In the genomic region with DNA sequence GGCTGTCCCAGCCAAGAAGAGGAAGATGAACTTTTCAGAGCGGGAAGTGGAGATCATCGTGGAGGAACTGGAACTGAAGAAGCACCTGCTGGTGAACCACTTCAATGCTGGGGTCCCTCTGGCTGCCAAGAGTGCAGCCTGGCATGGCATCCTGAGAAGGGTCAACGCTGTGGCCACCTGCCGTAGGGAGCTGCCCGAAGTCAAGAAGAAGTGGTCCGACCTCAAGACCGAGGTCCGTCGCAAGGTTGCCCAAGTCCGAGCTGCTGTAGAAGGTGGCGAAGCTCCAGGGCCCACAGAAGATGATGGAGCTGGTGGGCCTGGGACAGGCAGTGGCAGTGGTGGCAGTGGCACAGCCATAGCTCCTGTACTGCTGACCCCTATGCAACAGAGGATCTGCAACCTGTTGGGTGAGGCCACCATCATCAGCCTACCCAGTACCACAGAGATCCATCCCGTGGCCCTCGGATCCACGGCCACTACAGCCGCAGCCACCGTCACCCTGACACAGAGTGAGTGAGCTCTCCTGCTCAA, we compare ENCODE assay signal across 8 mouse cellular contexts. TPM values are rescaled to one million over a fixed set of nuclear protein-coding genes. Genes with fewer than 3 reads are reported as not detected.
A peak's percentile ranks its signal among the peaks of the same experiment; 100 is the strongest.
DNase-seq lines count a peak whose midpoint lies in the region; ATAC-seq and TF ChIP-seq lines count a peak whose summit lies in the region.

No protein-coding gene starts in this region.

- peaks cover 58% of the 10 kb centered on the region for H3K79me2 ChIP-seq in C2C12 (ENCODE audit: control insufficient read depth, insufficient read depth)

- H3K9ac ChIP-seq in heart, embryonic 14.5 days (ENCODE audit: low read length): peak overlapping the region; percentile 51; the same call in 1 of the 2 replicates
- 0 out of 2 replicates have a peak overlapping the region, but pooled peaks have one; percentile 45 for H3K9ac ChIP-seq in hindbrain, embryonic 16.5 days (ENCODE audit: low read depth, low read length)

- peak overlapping the region; percentile 25 to 36 for H3K4me3 ChIP-seq in heart, embryonic 14.5 days (ENCODE audit: control insufficient read depth in 1 of 2, insufficient read depth in 1 of 2, low read depth in 1 of 2, low read length in 2 of 2)
- peak overlapping the region; percentile 66 for H3K4me3 ChIP-seq in C2C12 (ENCODE audit: insufficient read depth, poor library complexity, severe bottlenecking)
- peak overlapping the region; percentile 24 for H3K4me3 ChIP-seq in cortical plate, adult 2 months (ENCODE audit: insufficient read depth, low read length)
- peak overlapping the region; percentile 88 for H3K4me3 ChIP-seq in hindbrain, embryonic 16.5 days (ENCODE audit: low read length)

- H3K9me3 ChIP-seq in heart, embryonic 14.5 days (ENCODE audit: control insufficient read depth, low read length): no peaks in the 10 kb centered on the region
- H3K9me3 ChIP-seq in hindbrain, embryonic 16.5 days (ENCODE audit: control insufficient read depth, low read length): no peaks in the 10 kb centered on the region

- peak overlapping the region; percentile 20 to 69; a peak in 3 of 4 replicates for H3K27ac ChIP-seq in heart, embryonic 14.5 days (replicated peaks in 1 of 2; ENCODE audit: control insufficient read depth in 1 of 2, insufficient read depth in 1 of 2, low read depth in 2 of 2, low read length in 2 of 2)
- H3K27ac ChIP-seq in cortical plate, adult 2 months (ENCODE audit: insufficient read depth, low read length): peak overlapping the region; percentile 36; the same call in 1 of the 2 replicates
- peak overlapping the region; percentile 70 for H3K27ac ChIP-seq in hindbrain, embryonic 16.5 days (ENCODE audit: low read depth, low read length)

- H3K4me2 ChIP-seq in heart, embryonic 14.5 days (ENCODE audit: low read length): peak overlapping the region; percentile 69
- peak overlapping the region; percentile 60 for H3K4me2 ChIP-seq in hindbrain, embryonic 16.5 days (ENCODE audit: low read length)

- peaks cover 15% of the 10 kb centered on the region for H3K36me3 ChIP-seq in heart, embryonic 14.5 days (ENCODE audit: control insufficient read depth, insufficient read depth, low read length)
- peaks cover 8% of the 10 kb centered on the region for H3K36me3 ChIP-seq in C2C12 (ENCODE audit: control insufficient read depth, insufficient read depth)
- H3K36me3 ChIP-seq in hindbrain, embryonic 16.5 days (ENCODE audit: control insufficient read depth, insufficient read depth, low read length): no peaks in the 10 kb centered on the region

- TF ChIP-seq POLR2A in cortical plate, adult 2 months (IDR thresholded peaks at IDR 0.05; ENCODE audit: extremely low read depth, insufficient read depth, low read length): no peak

- no peak for TF ChIP-seq CTCF in C2C12 (IDR thresholded peaks at IDR 0.05; ENCODE audit: control insufficient read depth, insufficient read depth, insufficient read length)
- no peak for TF ChIP-seq CTCF in cortical plate, adult 2 months (IDR thresholded peaks at IDR 0.05; ENCODE audit: extremely low read depth, insufficient read depth, low read length)

- DNase-seq in heart, adult 11 months: no peak
- DNase-seq in gastrocnemius, postnatal 25 days: no peak

- H3ac ChIP-seq in C2C12 (ENCODE audit: control insufficient read depth, insufficient read length, low read depth): no peak overlapping the region

- H3K79me3 ChIP-seq in C2C12 (ENCODE audit: low read depth): peaks cover 34% of the 10 kb centered on the region

- H3K4me1 ChIP-seq in heart, embryonic 14.5 days (ENCODE audit: control insufficient read depth in 2 of 2, insufficient read depth in 2 of 2, low read length in 2 of 2): peaks cover 19 to 44% of the 10 kb centered on the region in 2 experiments
- peaks cover 6% of the 10 kb centered on the region for H3K4me1 ChIP-seq in cortical plate, adult 2 months (ENCODE audit: control insufficient read depth, insufficient read depth, low read length)
- peaks cover 24% of the 10 kb centered on the region for H3K4me1 ChIP-seq in hindbrain, embryonic 16.5 days (ENCODE audit: control insufficient read depth, insufficient read depth, low read depth, low read length)

- no peaks in the 10 kb centered on the region for H3K27me3 ChIP-seq in heart, embryonic 14.5 days (ENCODE audit: control insufficient read depth, insufficient read depth, low read length)
- no peaks in the 10 kb centered on the region for H3K27me3 ChIP-seq in C2C12 (ENCODE audit: control insufficient read depth, insufficient read depth, insufficient read length)
- no peaks in the 10 kb centered on the region for H3K27me3 ChIP-seq in hindbrain, embryonic 16.5 days (replicated peaks; ENCODE audit: control insufficient read depth, insufficient read depth, low read length)

- ATAC-seq in heart, embryonic 14.5 days (ENCODE audit: insufficient number of reproducible peaks, insufficient read depth, low FRiP score, low read depth): no peak
- no peak for ATAC-seq in hindbrain, embryonic 16.5 days
- ATAC-seq in megakaryocyte progenitor cell, adult 5-6 weeks (replicated peaks; ENCODE audit: poor library complexity): peak; percentile 10
- ATAC-seq in inflammation-experienced regulatory T-cells, adult 6 months: no peak

- WGBS in heart, embryonic 14.5 days: 93% methylated on average over 16 of the region's 16 CpGs
- whole genome bisulfite sequencing in hindbrain, embryonic 16.5 days: 95% methylated on average over 15 of the region's 16 CpGs

TF ChIP-seq in C2C12, 6 proteins besides CTCF, POLR2A, EP300 and RAD21:
- TF ChIP-seq CEBPB (IDR thresholded peaks at IDR 0.05; ENCODE audit: low read depth): no peak
- no peak for TF ChIP-seq FOSL1 (IDR thresholded peaks at IDR 0.05; ENCODE audit: insufficient read depth, low read length, poor library complexity, severe bottlenecking)
- TF ChIP-seq MYOG (IDR thresholded peaks at IDR 0.05; ENCODE audit: control insufficient read depth, extremely low read depth, insufficient read length): no peak
- TF ChIP-seq MAX (IDR thresholded peaks at IDR 0.05): no peak
- no peak for TF ChIP-seq USF1 (IDR thresholded peaks at IDR 0.05; ENCODE audit: low read depth)
- no peak for TF ChIP-seq MYOD1 (IDR thresholded peaks at IDR 0.05; ENCODE audit: control insufficient read depth, insufficient read length, low read depth)

RNA-seq across cellular contexts. Expression of gene Slc25a25, which starts 1.3 kb away (rescaled TPM):
- 6.6 and 8.0 TPM in 2 replicates for polyA plus RNA-seq in heart, embryonic 14.5 days (2014; fragmentation: Nextera tagmentation; extraction: Ambion mirVana)
- 11.2 TPM for polyA plus RNA-seq in C2C12 (2012; fragmentation: generic; extraction: Trizol)
- polyA plus RNA-seq in cortical plate, adult 2 months (2012; rRNA removed): 44.7 and 49.1 TPM in 2 replicates
- 55.0 and 60.6 TPM in 2 replicates for polyA plus RNA-seq in hindbrain, embryonic 16.5 days (2015; fragmentation: Nextera tagmentation; extraction: Ambion mirVana)
- 5.2 and 6.4 TPM in 2 replicates for total RNA-seq in megakaryocyte progenitor cell, adult 5-6 weeks (2015)
- 10.7 and 11.5 TPM in 2 replicates for total RNA-seq in megakaryocyte progenitor cell, adult 5-6 weeks (2017)
- 1 to 10 TPM; 2.2 to 4.4 (median 4.3) TPM for polyA plus RNA-seq in inflammation-experienced regulatory T-cells, adult 6 months (2017; shearing (Covaris generic))
- total RNA-seq in gastrocnemius, postnatal 25 days (2021): 10 to 100 TPM; 19.2 to 68.3 TPM

RNA-seq across cellular contexts. Expression of gene Naif1, which starts 2.2 kb away (rescaled TPM):
- polyA plus RNA-seq in heart, embryonic 14.5 days (2014; fragmentation: Nextera tagmentation; extraction: Ambion mirVana): 4.5 and 4.7 TPM in 2 replicates
- polyA plus RNA-seq in C2C12 (2012; fragmentation: generic; extraction: Trizol): 3.2 TPM
- 3.2 and 3.4 TPM in 2 replicates for polyA plus RNA-seq in cortical plate, adult 2 months (2012; rRNA removed)
- polyA plus RNA-seq in hindbrain, embryonic 16.5 days (2015; fragmentation: Nextera tagmentation; extraction: Ambion mirVana): 5.1 and 5.2 TPM in 2 replicates
- total RNA-seq in megakaryocyte progenitor cell, adult 5-6 weeks (2015): 1.5 and 1.9 TPM in 2 replicates
- 3.5 TPM in 2 replicates for total RNA-seq in megakaryocyte progenitor cell, adult 5-6 weeks (2017)
- 1 to 10 TPM; 4.6 to 6.0 (median 4.8) TPM for polyA plus RNA-seq in inflammation-experienced regulatory T-cells, adult 6 months (2017; shearing (Covaris generic))
- total RNA-seq in gastrocnemius, postnatal 25 days (2021): 1 to 10 TPM; 1.6 to 2.0 TPM

RNA-seq across cellular contexts. Expression of gene Ptges2, which starts 56.8 kb away (rescaled TPM):
- 43.7 and 48.2 TPM in 2 replicates for polyA plus RNA-seq in heart, embryonic 14.5 days (2014; fragmentation: Nextera tagmentation; extraction: Ambion mirVana)
- polyA plus RNA-seq in C2C12 (2012; fragmentation: generic; extraction: Trizol): 39.1 TPM
- polyA plus RNA-seq in cortical plate, adult 2 months (2012; rRNA removed): 57.9 and 63.4 TPM in 2 replicates
- polyA plus RNA-seq in hindbrain, embryonic 16.5 days (2015; fragmentation: Nextera tagmentation; extraction: Ambion mirVana): 56.4 and 59.8 TPM in 2 replicates
- total RNA-seq in megakaryocyte progenitor cell, adult 5-6 weeks (2015): 6.3 and 12.1 TPM in 2 replicates
- 9.5 and 10.6 TPM in 2 replicates for total RNA-seq in megakaryocyte progenitor cell, adult 5-6 weeks (2017)
- under 1 TPM; 0.32 to 0.63 (median 0.44) TPM for polyA plus RNA-seq in inflammation-experienced regulatory T-cells, adult 6 months (2017; shearing (Covaris generic))
- total RNA-seq in gastrocnemius, postnatal 25 days (2021): 10 to 100 TPM; 42.2 to 49.3 TPM

Comparison
In these comparisons a context has a peak if more than half of its experiments do, and no peak if none do; other contexts are left out.
1. H3K4me3 ChIP-seq: peak in every context shown above with its lines; median percentile 88 in hindbrain, embryonic 16.5 days; 66 in C2C12; 30 in heart, embryonic 14.5 days; 24 in cortical plate, adult 2 months.
2. RNA of gene Ptges2, which starts 56.8 kb away (polyA plus RNA-seq): 56.4 to 59.8 TPM in hindbrain, embryonic 16.5 days, 57.9 to 63.4 TPM in cortical plate, adult 2 months, 43.7 to 48.2 TPM in heart, embryonic 14.5 days and 39.1 TPM in C2C12 (single experiment); 0.32 to 0.63 TPM in inflammation-experienced regulatory T-cells, adult 6 months; every median in the first group is over 10 times any median in the second.
3. Peak in every context shown above with its lines, with median percentiles within 50 percentile points of each other: H3K27ac ChIP-seq.